Mouse (Mus musculus) intestine, embryonic 15.5 days (tissue): ENCODE data around the gene Avil. TPM values are rescaled to one million over a fixed set of nuclear protein-coding genes. Genes with fewer than 3 reads are reported as not detected.

Experiments
- ATAC-seq: fragments of 200-750 bp; cut with Nextera tagmentation; 2 replicates; pipeline ENCODE4 v1.8.0; 2017; ENCODE audit warnings: moderate TSS enrichment, moderate library complexity
- H3K27ac ChIP-seq: fragments of 300-500 bp; sonication (generic); 2 replicates; pipeline ENCODE4 v1.5.1; 2015; ENCODE audit warnings: mild to moderate bottlenecking, inconsistent platforms
- H3K27me3 ChIP-seq: fragments of 300-500 bp; sonication (generic); replicated peaks from 2 replicates; pipeline ENCODE4 v1.6.1; 2015; ENCODE audit warnings: inconsistent platforms
- H3K36me3 ChIP-seq: fragments of 300-500 bp; sonication (generic); 2 replicates; pipeline ENCODE4 v1.6.1; 2015; ENCODE audit warnings: inconsistent platforms
- H3K4me1 ChIP-seq: fragments of 300-500 bp; sonication (generic); replicated peaks from 2 replicates; pipeline ENCODE4 v1.6.1; 2015; ENCODE audit warnings: inconsistent platforms
- H3K4me2 ChIP-seq: fragments of 300-500 bp; sonication (generic); replicated peaks from 2 replicates; pipeline ENCODE4 v1.6.1; 2015; ENCODE audit warnings: mild to moderate bottlenecking, inconsistent platforms
- H3K4me3 ChIP-seq: fragments of 300-500 bp; sonication (generic); replicated peaks from 2 replicates; pipeline ENCODE4 v1.5.1; 2015; ENCODE audit warnings: inconsistent platforms
- H3K9ac ChIP-seq: fragments of 300-500 bp; sonication (generic); 2 replicates; pipeline ENCODE4 v1.6.1; 2015; ENCODE audit warnings: inconsistent platforms
- H3K9me3 ChIP-seq: fragments of 300-500 bp; sonication (generic); 2 replicates; pipeline ENCODE4 v1.6.1; 2016; ENCODE audit warnings: inconsistent platforms
- WGBS: fragments of 180-500 bp; shearing (Covaris S2); methylation state at CpG from one replicate; pipeline ENCODE4 v1.1.7; 2015; 5-methylcytosine and 5-hydroxymethylcytosine counted together
- polyA plus RNA-seq: library from polyadenylated mRNA; unstranded; fragments of >200 nt; fragmentation: Nextera tagmentation; extraction: Ambion mirVana; gene quantifications from 2 replicates; pipeline ENCODE4 v1.2.1, GENCODE M21; 2015

Gene Avil
- polyA plus RNA-seq, 1 experiment from 2014 or later = 0.21 TPM

DNA sequence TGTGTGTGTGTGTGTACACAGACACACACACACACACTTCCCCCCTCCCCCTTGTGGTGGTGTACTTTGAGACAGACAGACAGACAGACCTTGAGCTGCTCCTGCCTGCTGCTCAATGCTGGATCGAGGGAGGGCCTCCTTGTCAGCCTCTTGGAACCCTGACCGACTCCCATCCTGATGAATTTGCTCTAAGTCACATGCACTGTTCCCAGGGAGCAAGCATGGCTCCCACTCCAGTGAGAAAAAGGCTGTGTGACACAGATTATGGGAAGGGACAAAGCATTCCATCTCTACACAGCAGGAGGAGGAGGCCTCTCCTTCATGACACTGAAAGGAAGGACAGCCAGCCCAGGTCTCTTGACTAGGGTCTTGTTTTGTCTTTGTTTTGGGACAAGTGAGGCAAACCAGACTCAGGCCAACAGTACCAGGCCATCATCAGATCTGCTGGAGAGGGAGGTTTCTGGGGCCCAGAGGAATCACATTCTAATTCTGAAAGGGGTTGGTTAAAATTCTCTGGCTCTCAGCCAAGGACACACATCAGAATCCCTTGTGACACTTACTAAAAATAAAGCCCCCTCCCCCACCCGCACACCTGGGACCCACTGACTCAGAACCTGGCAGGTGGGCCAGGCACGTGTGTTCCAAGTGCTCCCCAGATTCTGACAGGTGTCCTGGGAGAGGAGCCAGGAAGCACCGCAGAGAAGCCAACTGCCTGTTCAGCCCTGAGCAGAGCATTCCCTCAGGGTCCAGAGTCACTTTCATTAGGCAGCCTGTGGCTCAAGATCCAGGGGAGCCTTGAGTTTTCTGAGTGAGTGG, 16.1 kb upstream of the Avil start:
- no peaks in the 10 kb centered on the region for H3K27me3 ChIP-seq
- no peaks in the 10 kb centered on the region for H3K9me3 ChIP-seq
- no peak overlapping the region for H3K4me3 ChIP-seq
- peak overlapping the region; percentile 56 for H3K27ac ChIP-seq
- peaks cover 83% of the 10 kb centered on the region for H3K4me1 ChIP-seq
- ATAC-seq = no peak
- H3K36me3 ChIP-seq = no peaks in the 10 kb centered on the region; the same call in 1 of the 2 replicates
- 20% methylated on average over 5 of the region's 5 CpGs for WGBS
- peak overlapping the region; percentile 35 for H3K4me2 ChIP-seq
- peak overlapping the region; percentile 33 for H3K9ac ChIP-seq

DNA sequence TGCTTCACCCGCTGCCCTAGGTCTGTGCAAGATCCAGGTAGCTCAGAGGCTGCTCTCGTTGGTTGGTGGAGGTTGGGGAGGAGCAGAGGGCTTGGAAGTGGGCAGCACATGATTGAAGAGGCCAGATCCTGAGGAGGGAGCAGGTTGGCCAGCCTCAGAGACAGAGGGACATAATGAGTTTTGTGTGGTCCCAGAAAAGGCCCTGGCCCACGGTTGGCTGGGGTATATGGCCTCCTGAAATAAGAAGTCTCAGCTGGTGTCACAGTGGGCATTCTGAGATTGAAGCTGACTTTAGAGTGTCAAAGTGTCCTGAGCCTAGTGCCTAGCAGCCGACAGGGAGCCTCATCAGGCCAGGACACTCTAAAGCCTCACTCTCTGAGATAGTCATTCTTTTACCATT, 15.4 kb upstream of the Avil start:
- no peak for ATAC-seq
- H3K9ac ChIP-seq = peak overlapping the region; percentile 17; the same call in 1 of the 2 replicates
- no peaks in the 10 kb centered on the region for H3K27me3 ChIP-seq
- WGBS = 77% methylated on average over 4 of the region's 4 CpGs
- H3K27ac ChIP-seq = peak overlapping the region; percentile 56; the same call in 1 of the 2 replicates
- H3K4me2 ChIP-seq = peak overlapping the region; percentile 35
- no peaks in the 10 kb centered on the region; the same call in 1 of the 2 replicates for H3K36me3 ChIP-seq
- peaks cover 88% of the 10 kb centered on the region for H3K4me1 ChIP-seq
- H3K9me3 ChIP-seq = no peaks in the 10 kb centered on the region
- no peak overlapping the region for H3K4me3 ChIP-seq

DNA sequence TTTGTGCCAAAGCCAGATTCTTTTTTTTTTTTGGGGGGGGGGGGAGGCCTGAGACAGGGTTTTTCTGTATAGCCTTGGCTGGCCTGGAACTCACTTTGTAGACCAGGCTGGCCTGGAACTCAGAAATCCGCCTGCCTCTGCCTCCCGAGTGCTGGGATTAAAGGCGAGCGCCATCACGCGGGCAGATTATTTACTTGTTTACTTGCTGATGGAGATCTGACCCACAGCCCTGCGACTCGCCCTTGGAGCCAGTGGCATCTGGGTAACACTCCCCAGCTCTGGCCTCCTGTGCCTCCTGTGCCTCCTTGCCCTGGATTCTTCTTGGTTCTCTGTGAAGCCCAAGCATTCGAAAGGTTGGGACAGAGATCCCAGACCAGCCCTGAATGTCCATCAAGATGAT, 14.9 kb upstream of the Avil start:
- ATAC-seq = no peak
- Histone ChIP-seq H3K4me2 (no peak overlapping the region), H3K27me3 (no peaks in the 10 kb centered on the region), H3K27ac (peak overlapping the region; percentile 89; the same call in 1 of the 2 replicates), H3K9ac (peak overlapping the region; percentile 1; the same call in 1 of the 2 replicates), H3K4me3 (no peak overlapping the region), H3K4me1 (peaks cover 91% of the 10 kb centered on the region), H3K36me3 (no peaks in the 10 kb centered on the region; the same call in 1 of the 2 replicates), H3K9me3 (no peaks in the 10 kb centered on the region)
- 82% methylated on average over 9 of the region's 9 CpGs for WGBS

DNA sequence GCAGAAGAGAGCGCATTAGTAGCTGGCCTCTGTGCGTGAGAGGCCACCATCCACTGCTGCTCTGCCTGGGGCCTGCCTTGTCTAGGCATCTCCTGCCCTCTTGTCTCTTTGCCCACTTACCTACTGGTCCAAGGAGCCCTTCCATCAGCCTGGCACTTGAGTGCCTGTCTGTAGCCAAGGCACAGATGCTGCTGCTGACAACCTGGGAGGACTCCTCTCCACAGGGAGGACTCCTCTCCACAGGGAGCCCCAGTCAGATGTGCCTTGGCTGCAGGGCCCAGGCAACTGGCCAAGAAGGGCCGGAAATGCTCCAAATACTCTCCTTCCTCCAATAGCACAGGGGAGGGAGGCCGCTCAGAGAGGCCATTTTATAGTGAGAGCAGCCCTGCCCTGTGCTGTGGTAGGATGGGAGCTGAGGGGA, 14.0 kb upstream of the Avil start:
- Histone ChIP-seq H3K36me3 (peaks cover 6% of the 10 kb centered on the region; the same call in 1 of the 2 replicates), H3K27ac (peak overlapping the region; percentile 89), H3K4me2 (peak overlapping the region; percentile 34), H3K4me1 (peaks cover 88% of the 10 kb centered on the region), H3K27me3 (no peaks in the 10 kb centered on the region), H3K9ac (0 out of 2 replicates have a peak overlapping the region, but pooled peaks have one; percentile 6), H3K4me3 (no peak overlapping the region), H3K9me3 (no peaks in the 10 kb centered on the region)
- ATAC-seq = peak; percentile 45
- 44% methylated on average over 4 of the region's 4 CpGs for WGBS

DNA sequence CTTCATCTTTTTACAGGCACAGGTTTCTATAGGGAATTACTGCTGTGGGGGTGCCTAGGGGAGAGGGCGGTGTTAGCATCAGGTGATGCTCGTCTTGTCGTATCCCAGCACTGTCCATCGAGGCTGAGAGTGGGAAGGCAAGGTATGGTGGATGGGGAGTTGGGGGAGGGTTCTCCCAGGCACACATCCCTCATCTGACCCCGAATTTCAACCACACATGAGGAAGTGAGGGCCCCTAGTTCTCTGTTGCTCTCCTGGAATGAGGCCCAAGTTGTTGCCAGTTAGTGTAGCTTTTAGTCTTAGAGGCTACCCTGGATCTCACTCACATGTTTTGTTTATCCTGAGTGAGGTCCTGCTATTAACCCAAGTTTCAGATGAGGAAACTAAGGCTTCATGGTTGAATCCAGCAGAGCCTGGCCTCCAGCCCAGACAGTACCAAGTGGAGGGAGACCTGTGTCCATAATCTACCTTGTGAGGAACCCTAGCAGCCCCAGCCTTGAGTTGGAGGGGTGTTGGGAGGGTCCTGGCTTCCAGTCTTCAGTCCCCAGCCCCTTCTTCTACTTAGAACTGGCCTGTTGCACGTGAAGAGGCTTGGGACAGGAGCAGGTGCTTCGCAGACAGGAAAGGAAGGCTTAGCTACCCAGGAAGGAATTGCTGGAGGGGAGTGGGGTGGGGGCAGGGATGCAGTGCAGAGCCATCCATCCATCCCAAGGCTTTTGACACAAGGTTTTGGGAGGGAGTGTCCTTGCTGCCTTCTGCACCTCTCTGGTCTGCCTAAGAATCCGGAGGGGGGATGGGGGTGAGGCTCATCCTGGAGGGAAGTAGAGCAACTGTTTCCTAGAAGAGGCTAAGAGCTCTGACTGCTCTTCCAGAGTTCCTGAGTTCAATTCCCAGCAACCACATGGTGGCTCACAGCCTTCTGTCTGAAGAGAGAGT, 13.1 kb upstream of the Avil start:
- Histone ChIP-seq H3K9me3 (no peaks in the 10 kb centered on the region), H3K36me3 (peaks cover 11% of the 10 kb centered on the region), H3K9ac (0 out of 2 replicates have a peak overlapping the region, but pooled peaks have one; percentile 6), H3K4me1 (peaks cover 79% of the 10 kb centered on the region), H3K27me3 (no peaks in the 10 kb centered on the region), H3K4me3 (0 out of 2 replicates have a peak overlapping the region, but pooled peaks have one; percentile 2), H3K27ac (peak overlapping the region; percentile 89), H3K4me2 (peak overlapping the region; percentile 34)
- ATAC-seq = no peak
- WGBS = 54% methylated on average over 8 of the region's 8 CpGs

DNA sequence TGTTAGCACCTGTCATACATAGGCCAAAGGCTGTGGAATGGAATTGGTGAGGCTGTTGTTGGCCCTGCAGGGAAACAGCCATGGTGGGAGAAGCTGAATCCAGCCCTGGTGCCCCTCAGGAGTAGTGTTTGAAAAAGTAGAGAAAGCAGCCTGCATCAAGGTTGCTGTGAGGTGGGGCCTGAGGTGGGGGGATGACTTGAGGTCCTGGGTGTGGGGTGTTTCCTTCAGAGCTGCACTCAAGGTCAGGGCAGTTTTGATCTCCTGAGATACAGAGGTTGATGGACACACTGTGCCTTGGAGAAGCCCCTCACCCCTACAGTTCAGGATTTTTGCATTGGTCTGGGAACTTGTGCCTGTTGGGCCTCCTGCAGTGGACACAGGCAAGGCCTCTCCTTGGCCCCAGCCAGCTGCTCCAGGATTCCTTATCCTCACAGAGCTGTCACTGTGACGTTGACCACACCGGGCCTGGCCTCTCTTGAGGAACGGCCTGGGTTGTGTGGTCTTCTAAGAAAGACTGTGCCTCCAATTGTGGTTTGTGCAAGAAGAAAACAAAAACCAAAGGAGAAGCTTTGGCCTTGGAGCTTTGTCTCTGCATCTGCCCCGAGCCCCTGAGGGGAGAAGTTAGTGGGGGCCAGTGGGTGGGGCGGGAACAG, 11.9 kb upstream of the Avil start:
- H3K27ac ChIP-seq = peak overlapping the region; percentile 28
- no peaks in the 10 kb centered on the region for H3K9me3 ChIP-seq
- ATAC-seq = no peak
- no peak overlapping the region for H3K4me2 ChIP-seq
- H3K9ac ChIP-seq = 0 out of 2 replicates have a peak overlapping the region, but pooled peaks have one; percentile 2
- WGBS = 42% methylated on average over 5 of the region's 5 CpGs
- peaks cover 21% of the 10 kb centered on the region for H3K36me3 ChIP-seq
- H3K4me1 ChIP-seq = peaks cover 68% of the 10 kb centered on the region
- no peaks in the 10 kb centered on the region for H3K27me3 ChIP-seq
- 0 out of 2 replicates have a peak overlapping the region, but pooled peaks have one; percentile 2 for H3K4me3 ChIP-seq

DNA sequence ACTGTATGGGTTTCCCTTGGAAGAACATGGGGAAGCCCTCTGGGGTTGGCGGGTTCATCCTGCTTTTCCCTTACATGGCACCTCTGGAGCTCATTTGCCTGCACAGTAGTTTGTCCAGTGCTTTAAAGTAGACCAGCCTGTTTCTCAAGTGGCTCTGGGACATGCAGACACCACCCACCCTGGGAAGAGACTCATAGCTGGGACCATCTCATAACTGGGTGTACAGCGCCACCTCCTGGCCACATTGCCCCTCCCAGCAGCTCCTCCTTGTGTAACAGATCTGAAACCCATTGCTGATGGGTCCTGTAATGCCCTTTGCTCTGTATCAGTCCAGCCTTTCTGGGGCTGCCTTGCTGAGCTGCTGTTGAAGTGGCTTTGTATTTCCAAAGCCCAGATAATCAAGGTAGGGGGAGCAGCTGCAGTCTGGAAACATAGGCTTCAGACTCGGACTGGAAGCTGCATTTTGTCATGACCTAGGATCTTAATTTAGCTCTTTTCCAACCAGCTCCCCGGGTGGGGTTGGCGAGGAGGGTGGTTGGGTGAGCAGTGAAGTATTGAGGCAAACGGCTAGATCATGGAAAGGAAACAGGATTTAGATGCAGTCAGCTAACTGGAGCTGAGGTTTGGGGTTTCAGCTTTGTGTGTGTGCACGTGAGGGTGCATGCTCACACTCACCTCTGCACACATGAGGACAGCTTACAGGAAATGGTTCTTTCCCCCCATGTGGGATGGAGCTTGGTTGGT, 10.0 kb upstream of the Avil start:
- H3K9me3 ChIP-seq = no peaks in the 10 kb centered on the region
- H3K27ac ChIP-seq = peak overlapping the region; percentile 67; the same call in 1 of the 2 replicates
- peak; percentile 84 for ATAC-seq
- H3K4me2 ChIP-seq = no peak overlapping the region
- H3K9ac ChIP-seq = no peak overlapping the region; the same call in 1 of the 2 replicates
- H3K27me3 ChIP-seq = no peaks in the 10 kb centered on the region
- H3K36me3 ChIP-seq = peaks cover 38% of the 10 kb centered on the region
- no peak overlapping the region for H3K4me3 ChIP-seq
- peaks cover 50% of the 10 kb centered on the region for H3K4me1 ChIP-seq
- WGBS = 51% methylated on average over 7 of the region's 7 CpGs

DNA sequence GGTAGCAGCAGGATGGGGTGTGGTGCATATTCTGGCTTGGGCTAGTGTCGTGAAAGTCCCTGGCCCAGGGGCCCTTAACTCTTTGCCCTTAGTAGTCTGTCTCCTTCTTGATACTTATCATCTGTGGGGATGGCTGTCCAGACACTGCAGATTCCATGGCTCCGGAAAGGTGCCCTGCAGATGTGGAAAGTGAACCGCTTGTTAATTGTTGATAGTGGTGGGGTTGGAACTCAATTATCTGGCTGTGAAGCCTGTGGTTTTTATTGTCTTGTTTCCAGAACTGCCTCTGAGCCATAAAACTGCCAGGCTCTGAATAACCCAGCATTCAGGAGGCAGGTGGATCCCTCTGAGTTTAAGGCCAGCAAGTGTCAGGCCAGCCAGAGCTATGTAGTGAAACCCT, 8.8 kb upstream of the Avil start:
- no peak for ATAC-seq
- Histone ChIP-seq H3K9ac (no peak overlapping the region), H3K36me3 (peaks cover 41% of the 10 kb centered on the region)

DNA sequence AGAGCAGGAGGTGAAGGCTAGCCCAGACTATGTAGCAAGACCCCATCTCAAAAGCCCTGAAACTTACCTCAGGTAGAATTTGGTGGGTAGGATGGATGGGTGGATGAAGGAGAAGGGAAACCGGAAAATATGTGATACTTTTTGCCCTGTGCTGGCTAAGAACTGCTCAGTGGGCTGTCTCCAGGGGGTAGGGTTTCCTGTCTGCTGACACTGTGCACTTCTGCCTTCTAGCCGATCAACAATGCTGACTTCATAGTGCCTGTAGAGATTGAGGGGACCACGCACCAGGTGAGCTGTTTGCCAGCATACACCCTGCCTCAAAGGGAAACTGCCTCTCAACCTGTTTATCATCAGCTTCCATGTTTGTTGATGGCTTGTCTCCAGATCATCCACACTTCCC, 6.9 kb upstream of the Avil start:
- no peaks in the 10 kb centered on the region for H3K27me3 ChIP-seq
- no peak overlapping the region for H3K27ac ChIP-seq
- H3K9me3 ChIP-seq = no peaks in the 10 kb centered on the region
- no peak overlapping the region for H3K4me3 ChIP-seq
- 86% methylated on average over 3 of the region's 3 CpGs for WGBS
- peaks cover 56% of the 10 kb centered on the region for H3K36me3 ChIP-seq
- no peak overlapping the region for H3K9ac ChIP-seq
- no peak overlapping the region for H3K4me2 ChIP-seq
- ATAC-seq = no peak
- peaks cover 20% of the 10 kb centered on the region for H3K4me1 ChIP-seq

More for the DNA sequence above, 8.8 kb upstream of the Avil start:
- H3K27ac ChIP-seq = no peak overlapping the region
- no peak overlapping the region for H3K4me2 ChIP-seq
- no peak overlapping the region for H3K4me3 ChIP-seq
- WGBS = 50% methylated on average over 3 of the region's 3 CpGs
- H3K4me1 ChIP-seq = peaks cover 39% of the 10 kb centered on the region
- H3K9me3 ChIP-seq = no peaks in the 10 kb centered on the region
- H3K27me3 ChIP-seq = no peaks in the 10 kb centered on the region

DNA sequence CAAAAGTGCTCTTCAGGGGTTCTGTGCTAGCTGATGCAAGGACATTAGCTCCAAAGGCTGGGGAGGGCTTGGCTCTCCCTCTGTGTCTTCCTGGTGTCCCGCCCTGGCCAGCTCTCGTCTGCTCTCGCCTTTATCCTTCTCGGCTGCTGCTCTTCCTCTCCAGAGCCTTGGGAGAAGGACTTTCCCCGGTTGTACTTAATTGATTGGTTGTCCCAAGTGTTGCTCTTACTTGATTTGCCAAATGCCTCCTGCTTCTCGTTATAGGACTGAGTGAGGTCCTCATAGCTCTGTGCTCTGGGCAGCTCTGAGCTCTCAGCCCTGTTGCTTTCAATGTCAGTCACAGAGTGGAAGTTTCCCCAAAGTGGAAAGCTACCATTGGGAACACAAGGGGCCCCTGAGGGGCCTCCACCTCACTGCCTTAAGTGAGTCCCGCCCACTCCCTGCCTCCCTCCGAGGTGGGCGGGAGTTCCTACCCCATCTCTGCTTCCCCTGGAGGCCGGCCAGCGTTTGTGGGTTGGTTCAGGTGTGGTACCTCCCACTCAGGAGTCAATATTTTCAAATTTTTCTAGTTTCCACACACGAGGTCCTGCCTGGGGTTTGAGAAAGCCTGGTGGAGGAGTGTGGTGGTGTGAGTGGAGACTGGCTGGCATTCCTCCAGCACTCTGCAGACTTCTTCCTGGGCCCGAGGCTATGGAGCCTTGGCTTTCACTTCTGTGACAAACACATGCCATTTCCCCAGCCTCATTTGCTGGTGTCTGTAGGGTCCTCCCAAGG, 3.0 kb upstream of the Avil start:
- 66% methylated on average over 13 of the region's 13 CpGs for WGBS
- H3K27me3 ChIP-seq = no peaks in the 10 kb centered on the region
- H3K4me1 ChIP-seq = no peaks in the 10 kb centered on the region
- no peaks in the 10 kb centered on the region for H3K9me3 ChIP-seq
- peaks cover 57% of the 10 kb centered on the region for H3K36me3 ChIP-seq
- no peak overlapping the region for H3K4me2 ChIP-seq
- H3K27ac ChIP-seq = no peak overlapping the region
- H3K4me3 ChIP-seq = no peak overlapping the region
- no peak for ATAC-seq
- no peak overlapping the region for H3K9ac ChIP-seq
